Mouse (Mus musculus) left cerebral cortex, adult 6 months (tissue): ENCODE measurements around the gene Ppp2r1a. TPM values are rescaled to one million over a fixed set of nuclear protein-coding genes. Genes with fewer than 3 reads are reported as not detected.

Source experiments
- long read RNA-seq, 2 experiments: library from polyadenylated mRNA; unstranded; transcript quantifications; one replicate each; pipeline ENCODE4 v2.0.0; 2019 to 2020
- polyA plus RNA-seq: library from polyadenylated mRNA; unstranded; fragments of <200 nt; fragmentation: Nextera tagmentation; gene quantifications from 2 replicates; pipeline ENCODE4 v1.2.3, GENCODE M21; 2021

The Ppp2r1a gene
- 794 and 886 TPM in 2 replicates for polyA plus RNA-seq
- long read RNA-seq, experiment 1, transcript Ppp2r1a-201 (15 exons, 2,410 nt): major isoform, 2,430 of 3,973 reads
- long read RNA-seq, experiment 1, partial matches to known transcripts: 1,475 of 3,973 reads
- long read RNA-seq, experiment 1, other reads (novel, unspliced or antisense): 68 of 3,973 reads
- long read RNA-seq, experiment 2, transcript Ppp2r1a-201 (15 exons, 2,410 nt): major isoform, 526 of 939 reads
- long read RNA-seq, experiment 2, partial matches to known transcripts: 388 of 939 reads
- long read RNA-seq, experiment 2, other reads (novel, unspliced or antisense): 25 of 939 reads

DNA sequence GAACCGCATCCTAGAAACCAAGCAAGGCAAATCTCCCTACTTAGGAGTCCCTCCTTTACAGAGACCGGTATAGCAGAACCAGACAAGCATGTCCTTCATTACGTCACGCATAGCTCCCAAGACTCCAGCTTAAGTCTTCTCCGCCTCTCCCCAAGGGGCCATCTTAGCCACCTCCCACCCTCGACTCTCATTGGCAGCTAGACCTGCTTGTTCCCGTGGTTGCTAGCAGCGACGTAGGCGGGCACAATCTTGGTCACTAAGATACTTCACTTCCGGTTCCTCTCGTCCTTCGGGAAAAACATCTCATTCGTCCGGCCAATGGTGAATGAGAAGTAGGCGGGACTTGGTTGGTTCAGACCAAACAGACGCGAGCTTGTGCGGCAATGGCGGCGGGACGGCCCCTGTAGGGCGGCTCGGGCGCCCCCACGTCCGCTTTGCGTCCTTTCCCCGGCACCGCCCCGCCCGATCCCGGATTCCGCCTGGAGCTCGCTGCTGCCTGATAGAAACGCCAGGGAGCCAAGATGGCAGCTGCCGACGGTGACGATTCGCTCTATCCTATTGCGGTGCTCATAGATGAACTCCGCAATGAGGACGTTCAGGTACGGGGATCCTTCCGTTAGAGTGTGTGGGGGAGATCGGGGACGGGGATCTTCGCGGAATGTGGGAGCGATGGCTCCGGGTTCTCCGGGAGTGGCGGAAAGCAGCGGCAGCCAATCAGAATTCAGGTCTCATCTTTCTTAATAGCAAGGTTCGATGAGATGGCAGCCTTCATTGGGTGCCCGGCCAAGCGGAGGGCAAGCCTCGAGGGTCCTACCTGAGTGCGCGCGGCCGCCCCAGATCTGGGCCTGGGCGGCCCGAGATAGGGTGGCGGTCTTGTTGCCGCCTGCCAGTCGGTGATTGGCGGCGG lies at the start of gene Ppp2r1a:
Gene Ppp2r1a, plus strand, starts transcription at position 327 of the 907 bp plus-strand sequence.

DNA sequence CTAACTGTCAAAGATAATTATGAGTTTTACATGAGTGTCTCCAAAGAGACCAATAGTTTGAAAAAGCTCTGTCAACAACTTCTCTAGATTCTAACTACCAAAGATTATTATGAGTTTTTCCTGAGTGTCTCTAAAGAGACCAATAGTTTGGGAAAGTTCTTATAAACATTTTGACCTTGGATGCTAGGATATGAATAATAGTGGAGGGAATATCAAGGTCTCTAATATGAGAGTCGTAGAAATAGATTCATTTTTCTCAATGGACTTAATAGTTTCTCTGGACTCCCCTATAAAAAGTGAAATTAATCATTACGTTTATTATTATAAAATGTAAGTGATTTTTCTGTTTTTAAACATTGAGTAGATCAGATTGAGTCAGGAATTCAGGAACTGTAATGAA lies 40.1 kb upstream of the Ppp2r1a start, which contains the start of gene Vmn1r231:
Gene Vmn1r231, minus strand, starts transcription at position 101 of the 400 bp plus-strand sequence.

DNA sequence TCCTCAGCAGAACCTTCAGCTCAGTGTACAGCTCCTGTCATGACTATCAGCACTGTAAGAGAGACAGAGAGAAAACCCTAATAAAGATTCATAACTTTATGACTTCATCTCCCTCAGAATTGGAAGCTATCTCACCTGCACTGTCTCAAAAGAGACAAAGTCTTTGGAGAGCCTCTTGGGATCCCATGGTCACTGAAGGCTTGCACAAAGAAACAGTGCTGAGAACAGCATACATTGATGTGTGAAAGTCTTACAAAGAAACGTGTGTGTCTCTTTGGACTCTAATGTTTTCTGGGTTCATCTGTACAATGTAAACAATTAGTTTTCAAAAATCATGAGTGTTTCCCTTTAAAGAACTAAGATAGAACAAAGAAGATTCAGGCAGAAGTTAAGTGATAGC lies 25.5 kb upstream of the Ppp2r1a start, which contains the start of gene Vmn1r232:
Gene Vmn1r232, minus strand, starts transcription at position 101 of the 400 bp plus-strand sequence.

DNA sequence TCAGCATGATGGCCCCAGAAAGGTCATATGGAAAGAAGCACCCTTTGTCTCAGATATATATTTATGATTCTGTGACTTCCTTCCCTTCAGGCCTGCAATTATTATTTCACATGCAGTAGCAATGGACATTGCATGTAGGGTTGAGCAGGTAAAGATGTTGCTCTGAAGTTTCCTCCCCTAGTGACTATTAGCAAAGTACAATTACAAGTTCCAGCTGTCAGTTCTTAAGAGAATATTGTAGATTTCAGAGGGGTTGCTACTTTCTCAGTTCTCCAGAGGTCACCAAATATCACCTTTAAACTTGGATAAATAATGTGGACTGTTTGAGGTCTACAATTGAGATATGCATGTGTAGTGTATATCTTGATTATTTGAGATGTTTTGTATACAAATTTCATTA lies 51.3 kb downstream of the Ppp2r1a start, which contains the start of gene Vmn1r233:
Gene Vmn1r233, minus strand, starts transcription at position 101 of the 400 bp plus-strand sequence.

DNA sequence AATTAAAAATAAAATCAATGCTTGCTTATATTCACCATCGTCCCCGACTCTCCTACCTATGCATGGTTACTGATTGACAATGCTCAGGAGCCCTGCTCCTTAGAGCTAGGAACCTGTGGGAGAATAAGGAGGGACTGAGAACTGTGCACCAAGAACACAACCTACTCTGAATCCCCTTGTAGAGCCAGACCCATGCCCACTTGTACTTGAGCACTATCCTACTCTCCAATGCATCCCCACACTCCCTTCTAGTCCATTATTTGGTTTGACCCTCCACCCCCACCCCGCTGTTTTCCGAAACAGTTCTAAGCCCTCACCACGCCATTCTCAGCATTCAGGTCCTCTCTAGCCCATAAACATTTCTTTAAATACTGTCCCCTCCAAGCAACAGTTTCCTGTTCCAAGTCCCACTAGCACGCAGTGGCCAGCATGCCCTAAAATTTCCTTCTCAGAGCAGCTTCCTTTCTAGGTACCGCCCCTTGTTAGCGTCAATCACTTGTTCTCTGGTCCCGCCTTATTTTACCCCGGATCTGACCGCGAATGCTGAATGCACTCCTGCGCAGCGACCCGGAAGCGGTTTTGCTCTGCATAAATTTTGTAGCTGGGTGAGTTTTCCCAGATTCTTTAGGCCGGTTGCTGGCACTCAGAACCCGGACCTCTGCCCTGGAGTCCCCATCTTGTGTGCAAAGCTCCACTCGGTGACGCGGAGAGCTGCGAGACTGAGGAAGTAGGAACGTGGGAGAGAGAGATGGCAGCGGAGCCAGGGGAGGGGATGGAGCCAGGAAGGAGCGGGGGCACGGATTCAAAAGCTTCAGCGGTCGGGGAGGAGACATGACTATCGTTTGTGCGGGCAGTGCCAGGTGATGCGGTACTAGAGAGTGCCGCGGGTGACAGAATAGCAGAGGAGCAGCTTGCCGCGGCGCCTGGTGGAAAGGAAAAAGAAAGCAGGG lies 63.5 kb downstream of the Ppp2r1a start, which contains the start of gene Zfp160:
Gene Zfp160, plus strand, starts transcription at position 522 of the 950 bp plus-strand sequence.

Other genes with a start within 250 kb of the Ppp2r1a start
- not detected in 2 replicates for gene Vmn1r227, start 215.5 kb upstream of the Ppp2r1a start, polyA plus RNA-seq
- gene Vmn1r228, start 159.2 kb upstream of the Ppp2r1a start, polyA plus RNA-seq: not detected in 2 replicates
- gene Vmn1r229, start 133.8 kb upstream of the Ppp2r1a start, polyA plus RNA-seq: not detected in 2 replicates
- not detected in 2 replicates for gene Vmn1r230, start 104.9 kb upstream of the Ppp2r1a start, polyA plus RNA-seq
- gene Vmn1r231, start 40.2 kb upstream of the Ppp2r1a start, polyA plus RNA-seq: not detected in 2 replicates
- gene Vmn1r232, start 25.6 kb upstream of the Ppp2r1a start, polyA plus RNA-seq: not detected in 2 replicates
- not detected in 2 replicates for gene Vmn1r233, start 51.2 kb downstream of the Ppp2r1a start, polyA plus RNA-seq
- 9.6 and 9.8 TPM in 2 replicates for gene Zfp160, start 63.6 kb downstream of the Ppp2r1a start, polyA plus RNA-seq